Mouse (Mus musculus) myocyte (in vitro differentiated cells): Measurements from ENCODE around the gene Dirc2. TPM values are rescaled to one million over a fixed set of nuclear protein-coding genes. Genes with fewer than 3 reads are reported as not detected.

Experiments
- H3K27me3 ChIP-seq: one replicate; pipeline ENCODE4 v1.6.1; 2011; ENCODE audit not compliant: control insufficient read depth, insufficient read depth, insufficient read length
- H3K36me3 ChIP-seq: one replicate; pipeline ENCODE4 v1.6.1; 2011; ENCODE audit not compliant: control insufficient read depth, insufficient read depth
- H3K4me2 ChIP-seq: one replicate; pipeline ENCODE4 v1.6.1; 2011; ENCODE audit warnings: low read depth, control low read depth
- H3K4me3 ChIP-seq: one replicate; pipeline ENCODE4 v1.5.1; 2011; ENCODE audit warnings: mild to moderate bottlenecking, control low read depth, moderate library complexity
- H3K79me2 ChIP-seq: one replicate; pipeline ENCODE4 v1.6.1; 2011; ENCODE audit not compliant: control insufficient read depth, insufficient read depth
- H3ac ChIP-seq: one replicate; pipeline ENCODE4 v1.6.1; 2011; ENCODE audit not compliant: control insufficient read depth, insufficient read length
- CEBPB ChIP-seq: IDR thresholded peaks from 2 replicates; pipeline ENCODE4 v1.6.1; 2011; ENCODE audit warnings: mild to moderate bottlenecking, moderate library complexity; ENCODE audit not compliant: poor library complexity, insufficient read depth, severe bottlenecking
- E2F4 ChIP-seq: IDR thresholded peaks from one replicate; pipeline ENCODE4 v1.6.1; 2011; ENCODE audit warnings: mild to moderate bottlenecking, control low read depth, moderate library complexity; ENCODE audit not compliant: insufficient read depth
- MAX ChIP-seq: IDR thresholded peaks from one replicate; pipeline ENCODE4 v1.6.1; 2011; ENCODE audit warnings: low read depth, mild to moderate bottlenecking, control low read depth
- MYOD1 ChIP-seq, 3 experiments: IDR thresholded peaks; one replicate each; pipeline ENCODE4 v1.6.1; 2011; ENCODE audit warnings: control low read depth in 2 of 3, low read depth in 2 of 3, mild to moderate bottlenecking in 2 of 3, moderate library complexity in 1 of 3; ENCODE audit not compliant: insufficient read length in 2 of 3, control insufficient read depth in 1 of 3
- MYOG ChIP-seq, 3 experiments: IDR thresholded peaks; one replicate each; pipeline ENCODE4 v1.6.1; 2011; ENCODE audit warnings: control low read depth in 2 of 3, low read depth in 2 of 3, mild to moderate bottlenecking in 2 of 3; ENCODE audit not compliant: insufficient read length in 2 of 3, control insufficient read depth in 1 of 3, insufficient read depth in 1 of 3
- POLR2A ChIP-seq: IDR thresholded peaks from one replicate; pipeline ENCODE4 v1.6.1; 2011; ENCODE audit warnings: low read depth, mild to moderate bottlenecking, control low read depth, moderate library complexity; ENCODE audit not compliant: insufficient read length
- POLR2AphosphoS2 ChIP-seq: IDR thresholded peaks from one replicate; pipeline ENCODE4 v1.6.1; 2011; ENCODE audit warnings: low read depth, control low read depth; ENCODE audit not compliant: insufficient read length
- REST ChIP-seq: IDR thresholded peaks from one replicate; pipeline ENCODE4 v1.6.1; 2011; ENCODE audit warnings: mild to moderate bottlenecking, control low read depth, moderate library complexity; ENCODE audit not compliant: insufficient read depth, insufficient read length
- SRF ChIP-seq: IDR thresholded peaks from one replicate; pipeline ENCODE4 v1.6.1; 2011; ENCODE audit warnings: low read depth; ENCODE audit not compliant: control insufficient read depth, insufficient read length
- TCF12 ChIP-seq: IDR thresholded peaks from one replicate; pipeline ENCODE4 v1.6.1; 2011; ENCODE audit warnings: mild to moderate bottlenecking, control low read depth; ENCODE audit not compliant: poor library complexity, insufficient read depth, severe bottlenecking
- TCF3 ChIP-seq: IDR thresholded peaks from one replicate; pipeline ENCODE4 v1.6.1; 2011; ENCODE audit warnings: low read depth, control low read depth; ENCODE audit not compliant: insufficient read length
- USF1 ChIP-seq: IDR thresholded peaks from one replicate; pipeline ENCODE4 v1.6.1; 2011; ENCODE audit warnings: low read depth, mild to moderate bottlenecking, control low read depth, moderate library complexity
- polyA plus RNA-seq: library from polyadenylated mRNA; unstranded; fragments of >200 nt; fragmentation: generic; extraction: Trizol; gene quantifications from one replicate; pipeline ENCODE4 v1.2.1, GENCODE M21; 2012; ENCODE audit warnings: missing spikeins

The Dirc2 gene
- polyA plus RNA-seq, 1 experiment: 19.3 TPM

GRCm38 (mm10) chr16:35807663-35807992 is 38.5 kb upstream of the Dirc2 start:
- H3K36me3 ChIP-seq: peaks cover 5% of the 10 kb centered on the region
- no peak overlapping the region for H3K4me2 ChIP-seq
- H3ac ChIP-seq: no peak overlapping the region

GRCm38 (mm10) chr16:35806973-35807662 is 38.0 kb upstream of the Dirc2 start:
- H3K4me2 ChIP-seq: no peak overlapping the region
- H3K79me2 ChIP-seq: no peaks in the 10 kb centered on the region
- H3K36me3 ChIP-seq: peaks cover 5% of the 10 kb centered on the region
- TF ChIP-seq E2F4 (no peak), MYOG (IDR thresholded peaks at IDR 0.05; ENCODE audit: control insufficient read depth in 1 of 3, insufficient read depth in 1 of 3, insufficient read length in 2 of 3, low read depth in 2 of 3) (no peak), USF1 (no peak), TCF12 (no peak), SRF (no peak), POLR2AphosphoS2 (no peak), POLR2A (no peak), CEBPB (no peak), MYOD1 (IDR thresholded peaks at IDR 0.05; ENCODE audit: control insufficient read depth in 1 of 3, insufficient read length in 2 of 3, low read depth in 2 of 3) (no peak), REST (no peak), TCF3 (no peak), MAX (no peak)
- H3ac ChIP-seq: no peak overlapping the region
- H3K4me3 ChIP-seq: no peak overlapping the region
- no peaks in the 10 kb centered on the region for H3K27me3 ChIP-seq

More at GRCm38 (mm10) chr16:35807663-35807992, 38.5 kb upstream of the Dirc2 start:
- Histone ChIP-seq H3K27me3 (no peaks in the 10 kb centered on the region), H3K4me3 (no peak overlapping the region), H3K79me2 (no peaks in the 10 kb centered on the region)
- TF ChIP-seq TCF3: no peak

GRCm38 (mm10) chr16:35803723-35804122 is 34.6 kb upstream of the Dirc2 start:
- no peaks in the 10 kb centered on the region for H3K36me3 ChIP-seq
- no peaks in the 10 kb centered on the region for H3K79me2 ChIP-seq
- H3K27me3 ChIP-seq: no peaks in the 10 kb centered on the region
- no peak overlapping the region for H3K4me2 ChIP-seq
- H3K4me3 ChIP-seq: no peak overlapping the region
- no peak overlapping the region for H3ac ChIP-seq
- TF ChIP-seq REST: no peak
- TF ChIP-seq E2F4: no peak
- no peak for TF ChIP-seq MAX
- no peak for TF ChIP-seq POLR2A
- TF ChIP-seq TCF3: no peak
- TF ChIP-seq CEBPB: no peak
- no peak for TF ChIP-seq SRF
- no peak for TF ChIP-seq MYOG (IDR thresholded peaks at IDR 0.05; ENCODE audit: control insufficient read depth in 1 of 3, insufficient read depth in 1 of 3, insufficient read length in 2 of 3, low read depth in 2 of 3)
- TF ChIP-seq USF1: no peak
- TF ChIP-seq MYOD1 (IDR thresholded peaks at IDR 0.05; ENCODE audit: control insufficient read depth in 1 of 3, insufficient read length in 2 of 3, low read depth in 2 of 3): no peak
- no peak for TF ChIP-seq TCF12
- TF ChIP-seq POLR2AphosphoS2: no peak

- TF ChIP-seq REST: no peak
- TF ChIP-seq E2F4: no peak
- no peak for TF ChIP-seq TCF3
- TF ChIP-seq POLR2A: no peak
- no peak for TF ChIP-seq MAX
- H3K79me2 ChIP-seq: no peaks in the 10 kb centered on the region
- H3K36me3 ChIP-seq: no peaks in the 10 kb centered on the region
- H3K27me3 ChIP-seq: no peaks in the 10 kb centered on the region
- H3K4me3 ChIP-seq: no peak overlapping the region
- no peak overlapping the region for H3K4me2 ChIP-seq
- H3ac ChIP-seq: no peak overlapping the region
Observed at GRCm38 (mm10) chr16:35802163-35802562, 33.0 kb upstream of the Dirc2 start.

- no peaks in the 10 kb centered on the region for H3K27me3 ChIP-seq
- H3K36me3 ChIP-seq: peaks cover 9% of the 10 kb centered on the region
- TF ChIP-seq MAX (no peak), POLR2A (no peak), MYOD1 (IDR thresholded peaks at IDR 0.05; ENCODE audit: control insufficient read depth in 1 of 3, insufficient read length in 2 of 3, low read depth in 2 of 3) (no peak), TCF3 (no peak), USF1 (no peak), POLR2AphosphoS2 (no peak), REST (no peak), MYOG (IDR thresholded peaks at IDR 0.05; ENCODE audit: control insufficient read depth in 1 of 3, insufficient read depth in 1 of 3, insufficient read length in 2 of 3, low read depth in 2 of 3) (no peak), SRF (no peak), CEBPB (no peak), TCF12 (no peak), E2F4 (no peak)
- no peak overlapping the region for H3K4me3 ChIP-seq
- H3K4me2 ChIP-seq: no peak overlapping the region
- no peak overlapping the region for H3ac ChIP-seq
- no peaks in the 10 kb centered on the region for H3K79me2 ChIP-seq
Observed at GRCm38 (mm10) chr16:35791962-35792521, 22.9 kb upstream of the Dirc2 start.
